Mouse (Mus musculus) brain, embryonic 14.5 days (tissue): Measurements from ENCODE around the gene 1700092M07Rik. TPM values are rescaled to one million over a fixed set of nuclear protein-coding genes. Genes with fewer than 3 reads are reported as not detected.
A peak's percentile ranks its signal among the peaks of the same experiment; 100 is the strongest.

Experiments used
- DNase-seq: peaks from one replicate; pipeline ENCODE4 v3.0.0-alpha.2; 2011; ENCODE audit warnings: low read depth
- CTCF ChIP-seq: fragments of 200-500 bp; IDR thresholded peaks from 2 replicates; pipeline ENCODE4 v1.5.1; 2012; ENCODE audit warnings: inconsistent platforms, mild to moderate bottlenecking, moderate library complexity, borderline replicate concordance; ENCODE audit not compliant: insufficient read depth, insufficient read length; ENCODE audit errors: extremely low read depth
- POLR2A ChIP-seq: fragments of 200-500 bp; IDR thresholded peaks from 2 replicates; pipeline ENCODE4 v1.6.1; 2012; ENCODE audit warnings: mild to moderate bottlenecking, inconsistent platforms, borderline replicate concordance; ENCODE audit not compliant: poor library complexity, insufficient read depth, insufficient read length, severe bottlenecking; ENCODE audit errors: extremely low read depth
- polyA plus RNA-seq: library from polyadenylated mRNA; depleted of rRNA; stranded (reverse); fragments of >200 nt; gene quantifications from 2 replicates; pipeline ENCODE4 v1.2.3, GENCODE M21; 2012; rRNA removed

Gene 1700092M07Rik
- polyA plus RNA-seq: 1.9 and 2.4 TPM in 2 replicates

- DNase-seq: no peak
- no peak for TF ChIP-seq CTCF
- TF ChIP-seq POLR2A: no peak
Measured at GRCm38 (mm10) chr19:8740603-8741002, at the start of gene 1700092M07Rik. 1700092M07Rik (plus strand) TSS chr19:8740718.

GRCm38 (mm10) chr19:8691871-8692539, 48.5 kb upstream of the 1700092M07Rik start:
- DNase-seq: peak; percentile 47
- no peak for TF ChIP-seq POLR2A
- TF ChIP-seq CTCF: no peak

- TF ChIP-seq POLR2A (no peak), CTCF (no peak)
- no peak for DNase-seq
Measured at GRCm38 (mm10) chr19:8692740-8693139, 47.8 kb upstream of the 1700092M07Rik start.

GRCm38 (mm10) chr19:8695330-8695729, 45.2 kb upstream of the 1700092M07Rik start:
- no peak for DNase-seq
- peak; percentile 32; the same call in 1 of the 2 replicates for TF ChIP-seq CTCF
- no peak for TF ChIP-seq POLR2A

- TF ChIP-seq POLR2A: no peak
- TF ChIP-seq CTCF: peak; percentile 5; the same call in 1 of the 2 replicates
- no peak for DNase-seq
Measured at GRCm38 (mm10) chr19:8699652-8700051, 40.9 kb upstream of the 1700092M07Rik start.

GRCm38 (mm10) chr19:8702458-8702857, 38.1 kb upstream of the 1700092M07Rik start:
- TF ChIP-seq POLR2A (no peak), CTCF (no peak)
- no peak for DNase-seq

- TF ChIP-seq CTCF (no peak), POLR2A (no peak)
- DNase-seq: no peak
Measured at GRCm38 (mm10) chr19:8703571-8703970, 36.9 kb upstream of the 1700092M07Rik start.

GRCm38 (mm10) chr19:8705026-8705708, 35.4 kb upstream of the 1700092M07Rik start:
- DNase-seq: no peak
- TF ChIP-seq POLR2A (no peak), CTCF (no peak)

GRCm38 (mm10) chr19:8706132-8706667, 34.3 kb upstream of the 1700092M07Rik start:
- DNase-seq: no peak
- TF ChIP-seq CTCF: no peak
- TF ChIP-seq POLR2A: no peak

- no peak for DNase-seq
- TF ChIP-seq CTCF (no peak), POLR2A (no peak)
Measured at GRCm38 (mm10) chr19:8706930-8707329, 33.6 kb upstream of the 1700092M07Rik start.

GRCm38 (mm10) chr19:8708954-8709353, 31.6 kb upstream of the 1700092M07Rik start:
- no peak for DNase-seq
- TF ChIP-seq POLR2A: no peak
- no peak for TF ChIP-seq CTCF
